11 mouse cellular contexts compared by ENCODE assay signal in the genomic region with DNA sequence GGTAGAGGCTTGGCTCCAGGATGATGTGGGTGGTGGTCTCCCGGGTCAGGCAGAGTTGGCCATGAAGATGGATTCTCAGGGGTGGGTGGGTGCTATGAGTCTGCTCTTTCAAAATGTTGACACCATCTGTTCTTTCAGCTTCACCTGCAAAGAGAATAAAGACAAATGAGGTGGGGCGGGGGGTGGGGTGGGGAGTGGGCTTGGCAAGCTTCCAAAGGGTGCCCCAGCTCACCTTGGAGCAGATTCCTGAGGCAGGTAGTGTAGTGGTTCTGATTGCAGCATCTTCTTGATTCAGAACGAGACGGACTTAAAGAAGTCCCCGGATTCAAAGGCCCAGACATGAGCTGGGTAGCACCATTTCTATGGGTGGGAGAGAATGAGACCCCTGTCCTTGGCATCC. TPM values are rescaled to one million over a fixed set of nuclear protein-coding genes. Genes with fewer than 3 reads are reported as not detected.
A peak's percentile ranks its signal among the peaks of the same experiment; 100 is the strongest.
DNase-seq lines count a peak whose midpoint lies in the region; ATAC-seq and TF ChIP-seq lines count a peak whose summit lies in the region.
"Had no signal": no experiment of that assay in that cellular context is flagged by ENCODE, and none has a peak within 500 bp of the region (broad histone marks: within the 10 kb centered on the region; RNA-seq: fewer than 3 reads in every experiment).

No protein-coding gene starts in this region.

- H3K9ac ChIP-seq in kidney, embryonic 14.5 days (ENCODE audit: low read depth, low read length) = peak overlapping the region; percentile 79
- H3K9ac ChIP-seq in intestine, postnatal 0 days (ENCODE audit: low read depth, low read length) = no peak overlapping the region
- 0 out of 2 replicates have a peak overlapping the region, but pooled peaks have one; percentile 62 for H3K9ac ChIP-seq in neural tube, embryonic 13.5 days

- no peak for TF ChIP-seq CTCF in intestine, postnatal 0 days (IDR thresholded peaks at IDR 0.05; ENCODE audit: low read depth)

- peaks cover 8% of the 10 kb centered on the region; the same call in 1 of the 2 replicates for H3K9me3 ChIP-seq in kidney, embryonic 14.5 days (ENCODE audit: control insufficient read depth, low read length)
- H3K9me3 ChIP-seq in intestine, postnatal 0 days (ENCODE audit: control insufficient read depth) = no peaks in the 10 kb centered on the region
- no peaks in the 10 kb centered on the region; the same call in 1 of the 2 replicates for H3K9me3 ChIP-seq in neural tube, embryonic 13.5 days

- peak; percentile 11 for DNase-seq in cerebellum, adult 9-10 months
- DNase-seq in cerebellum, adult 11-12 months = no peak
- DNase-seq in kidney, postnatal 4 days = no peak
- no peak for DNase-seq in embryo, embryonic 10.5 days (ENCODE audit: low spot score)
- no peak for DNase-seq in urinary bladder, postnatal 10 days (ENCODE audit: low spot score)
- DNase-seq: gastrocnemius, postnatal 14 days; kidney, postnatal 14 days had no signal

- H3K27me3 ChIP-seq in kidney, embryonic 14.5 days (ENCODE audit: control insufficient read depth, insufficient read depth, low read length) = no peaks in the 10 kb centered on the region
- H3K27me3 ChIP-seq in intestine, postnatal 0 days (replicated peaks; ENCODE audit: control insufficient read depth, insufficient read depth, low read length) = no peaks in the 10 kb centered on the region
- 0 out of 2 replicates have a peak, but pooled peaks cover 6% of the 10 kb centered on the region for H3K27me3 ChIP-seq in neural tube, embryonic 13.5 days

- H3K36me3 ChIP-seq in kidney, embryonic 14.5 days (ENCODE audit: control insufficient read depth, insufficient read depth, low read length) = peaks cover 8% of the 10 kb centered on the region; the same call in 1 of the 2 replicates
- H3K36me3 ChIP-seq in intestine, postnatal 0 days (ENCODE audit: control insufficient read depth, insufficient read depth) = no peaks in the 10 kb centered on the region
- H3K36me3 ChIP-seq in neural tube, embryonic 13.5 days = no peaks in the 10 kb centered on the region
- H3K36me3 ChIP-seq: G1E had no signal

- H3K4me3 ChIP-seq in kidney, embryonic 14.5 days (ENCODE audit: low read length) = peak overlapping the region; percentile 53
- no peak overlapping the region for H3K4me3 ChIP-seq in intestine, postnatal 0 days (ENCODE audit: low read depth, low read length)
- peak overlapping the region; percentile 27 for H3K4me3 ChIP-seq in neural tube, embryonic 13.5 days

- peaks cover 51% of the 10 kb centered on the region for H3K4me1 ChIP-seq in kidney, embryonic 14.5 days (ENCODE audit: control insufficient read depth, insufficient read depth, low read length)
- peaks cover 29% of the 10 kb centered on the region for H3K4me1 ChIP-seq in intestine, postnatal 0 days (replicated peaks; ENCODE audit: control insufficient read depth, insufficient read depth, low read length)
- peaks cover 60% of the 10 kb centered on the region for H3K4me1 ChIP-seq in neural tube, embryonic 13.5 days (replicated peaks)

- H3K4me2 ChIP-seq in kidney, embryonic 14.5 days (replicated peaks; ENCODE audit: low read depth, low read length) = peak overlapping the region; percentile 61
- peak overlapping the region; percentile 58 for H3K4me2 ChIP-seq in intestine, postnatal 0 days (replicated peaks; ENCODE audit: low read depth)
- H3K4me2 ChIP-seq in neural tube, embryonic 13.5 days = peak overlapping the region; percentile 41; the same call in 1 of the 2 replicates

- no peak for ATAC-seq in kidney, embryonic 14.5 days (ENCODE audit: low FRiP score, low TSS enrichment)
- no peak for ATAC-seq in intestine, postnatal 0 days
- no peak for ATAC-seq in neural tube, embryonic 13.5 days (ENCODE audit: low read depth)

- H3K27ac ChIP-seq in kidney, embryonic 14.5 days (ENCODE audit: low read depth, low read length) = peak overlapping the region; percentile 89
- H3K27ac ChIP-seq in intestine, postnatal 0 days (ENCODE audit: low read depth, low read length) = no peak overlapping the region
- peak overlapping the region; percentile 46; the same call in 1 of the 2 replicates for H3K27ac ChIP-seq in neural tube, embryonic 13.5 days (replicated peaks)

- WGBS in kidney, embryonic 14.5 days = 75% methylated on average over 5 of the region's 5 CpGs
- WGBS in intestine, postnatal 0 days = 64% methylated on average over 5 of the region's 5 CpGs
- WGBS in neural tube, embryonic 13.5 days = 87% methylated on average over 5 of the region's 5 CpGs

RNA-seq across cellular contexts. Expression of gene Mrpl23, which starts 43.5 kb away (rescaled TPM):
- polyA plus RNA-seq in kidney, embryonic 14.5 days (2014; fragmentation: Nextera tagmentation; extraction: Ambion mirVana) = 30.3 and 33.4 TPM in 2 replicates
- 26.7 and 33.0 TPM in 2 replicates for polyA plus RNA-seq in intestine, postnatal 0 days (2015; fragmentation: Nextera tagmentation; extraction: Ambion mirVana)
- polyA plus RNA-seq in neural tube, embryonic 13.5 days (2015; fragmentation: Nextera tagmentation; extraction: Ambion mirVana) = 14.0 and 14.8 TPM in 2 replicates
